Mouse (Mus musculus) cerebellum, adult 2 months (tissue): ENCODE measurements at regions not wholly inside any gene's neighbourhood (a gene's known extent, or its start where the extent isn't known, plus 50 kb on each side); places are given as distances from the start of the nearest gene placed in this dataset.

Experiments
- CTCF ChIP-seq: fragments of 200-500 bp; IDR thresholded peaks from 2 replicates; pipeline ENCODE4 v1.5.1; 2011; ENCODE audit warnings: low read depth, mild to moderate bottlenecking, control low read depth, low read length, moderate library complexity, borderline replicate concordance; ENCODE audit not compliant: insufficient read depth
- POLR2A ChIP-seq: fragments of 200-500 bp; IDR thresholded peaks from 2 replicates; pipeline ENCODE4 v1.6.1; 2011; ENCODE audit warnings: low read length, control low read depth, borderline replicate concordance; ENCODE audit not compliant: insufficient read depth

GRCm38 (mm10) chrX:142600782-142601181 is 80.4 kb upstream of the Tmem164 start:
- TF ChIP-seq CTCF (no peak), POLR2A (no peak)
